Mouse (Mus musculus): Measurements from ENCODE around the gene Slc17a2.
"Not testable (repeated sequence)": the region's sequence is repeated elsewhere in the genome, so short reads cannot be mapped to it uniquely, and the experiment has no call there.

Gene Slc17a2

DNA sequence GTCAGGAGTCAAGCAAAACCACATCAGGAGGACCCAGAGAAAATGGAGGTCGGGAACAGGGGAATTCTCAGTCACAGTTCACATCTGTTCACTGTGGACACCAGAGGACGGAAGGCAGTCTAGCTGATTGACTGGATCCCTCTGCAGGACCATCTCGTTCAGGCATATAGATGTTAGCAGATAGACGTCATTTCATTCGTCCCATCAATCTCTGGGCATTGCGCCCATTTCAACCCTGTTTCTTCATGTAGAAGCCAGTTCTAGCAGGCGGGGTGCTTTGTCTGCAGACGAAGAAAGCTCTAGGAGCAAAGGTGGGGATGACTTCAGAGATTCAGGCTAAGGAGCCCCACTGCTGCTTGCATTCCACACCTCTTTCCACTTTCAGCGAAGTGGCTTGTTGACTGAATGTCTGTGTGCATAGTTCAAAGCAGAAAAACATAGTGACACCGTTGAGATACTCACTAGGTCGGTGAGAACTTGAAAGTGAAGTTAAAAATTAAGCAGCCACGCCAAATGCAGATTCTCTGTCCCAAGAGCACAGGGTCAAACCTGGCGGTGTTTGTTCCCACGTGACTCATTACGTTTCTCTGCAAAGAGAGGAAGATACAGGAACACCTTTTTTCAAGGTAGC, at the start of gene Slc17a2:
Gene Slc17a2 (plus strand): TSS at position 572 of the 631 bp plus-strand sequence.
- DNase-seq (ENCODE audit: extremely low read depth, low read depth): no peak

DNA sequence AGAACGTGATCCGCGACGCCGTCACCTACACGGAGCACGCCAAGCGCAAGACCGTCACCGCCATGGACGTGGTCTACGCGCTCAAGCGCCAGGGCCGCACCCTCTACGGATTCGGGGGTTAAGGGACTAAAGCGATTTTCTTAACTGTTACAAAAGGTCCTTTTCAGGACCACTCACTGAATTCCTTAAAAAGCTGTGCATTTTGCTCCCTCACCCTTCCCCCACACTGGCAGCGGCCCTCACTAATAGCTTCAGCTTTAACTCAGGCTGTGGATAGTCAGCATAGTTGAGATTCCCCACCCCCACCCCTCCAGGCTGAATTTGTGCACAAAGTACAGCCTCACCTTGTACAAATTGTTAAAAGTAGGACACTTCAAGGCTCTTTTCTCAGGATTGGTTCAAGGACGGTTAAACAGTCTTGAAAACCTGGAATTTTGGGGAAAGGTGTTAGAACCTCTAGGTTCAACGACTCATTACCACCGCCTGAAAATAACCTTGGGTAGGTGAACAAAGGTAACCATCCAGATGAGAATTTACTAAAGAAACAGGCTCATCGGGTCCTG, 49.5 kb upstream of the Slc17a2 start:
- peak; percentile 85 for DNase-seq (ENCODE audit: extremely low read depth, low read depth)

DNA sequence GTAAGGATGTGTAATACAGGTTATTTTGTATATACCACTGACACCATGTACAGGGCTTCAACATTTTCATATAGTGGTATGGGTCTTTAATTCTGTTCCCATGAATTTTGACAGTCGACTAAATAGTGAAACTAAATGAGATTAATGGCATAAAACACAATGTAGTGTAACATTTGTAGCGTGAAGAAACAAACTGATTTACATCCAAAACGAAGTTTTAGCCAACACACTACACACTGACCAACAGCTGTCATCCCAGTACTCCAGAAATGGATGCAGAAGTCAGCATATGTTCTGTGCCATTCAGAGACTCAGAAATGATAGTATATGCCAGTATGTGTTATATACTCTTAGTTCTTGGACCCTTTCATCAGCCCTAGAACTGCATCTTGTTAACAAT, 48.9 kb upstream of the Slc17a2 start:
- DNase-seq (ENCODE audit: extremely low read depth, low read depth): no peak

- no peak for DNase-seq (ENCODE audit: extremely low read depth, low read depth)
These were observed 47.5 kb upstream of the Slc17a2 start for GRCm38 (mm10) chr13:23759251-23759771.

GRCm38 (mm10) chr13:23759916-23760239, 46.9 kb upstream of the Slc17a2 start:
- no peak for DNase-seq (ENCODE audit: extremely low read depth, low read depth)

- peak; percentile 76 for DNase-seq (ENCODE audit: extremely low read depth, low read depth)
These were observed 46.4 kb upstream of the Slc17a2 start for GRCm38 (mm10) chr13:23760240-23760971.

DNA sequence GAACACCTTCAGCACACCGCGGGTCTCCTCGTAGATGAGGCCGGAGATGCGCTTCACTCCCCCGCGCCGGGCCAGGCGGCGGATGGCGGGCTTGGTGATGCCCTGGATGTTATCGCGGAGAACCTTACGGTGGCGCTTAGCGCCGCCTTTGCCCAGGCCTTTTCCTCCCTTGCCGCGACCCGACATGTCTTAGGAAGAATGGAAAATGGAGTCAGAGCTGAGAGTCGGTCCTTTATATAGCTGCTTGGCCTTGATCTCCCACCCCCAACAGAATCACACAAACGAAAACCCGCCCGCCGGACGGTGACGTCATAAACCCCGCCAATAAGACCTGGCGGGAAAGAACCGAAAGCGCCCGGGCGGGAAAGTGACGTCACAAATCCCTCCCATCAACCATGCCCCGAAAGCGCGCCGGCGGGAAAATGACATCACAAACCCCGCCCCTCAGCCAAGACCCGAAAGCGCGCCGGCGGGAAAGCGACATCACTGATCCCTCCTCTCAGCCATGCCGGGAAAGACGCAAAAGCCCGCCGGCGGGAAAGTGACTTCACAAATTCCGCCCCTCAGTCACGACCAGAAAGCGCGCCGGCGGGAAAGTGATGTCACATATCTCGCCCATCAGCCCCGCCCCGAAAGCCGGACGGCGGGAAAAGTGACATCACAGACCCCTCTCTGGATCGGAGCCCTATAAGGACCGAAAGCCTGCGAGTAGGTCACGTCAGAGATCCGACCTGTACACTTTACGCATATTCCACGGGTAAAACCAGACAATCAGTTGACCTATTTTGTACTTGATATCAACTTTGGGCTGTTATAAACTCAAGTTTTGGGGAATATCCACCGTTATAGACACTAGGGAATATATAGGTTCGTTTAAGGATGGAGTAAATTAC, 45.6 kb upstream of the Slc17a2 start, which contains the start of gene Hist1h4a:
Gene Hist1h4a (minus strand): TSS at position 259 of the 893 bp plus-strand sequence.
- peak; percentile 90 for DNase-seq (ENCODE audit: extremely low read depth, low read depth)

- peak; percentile 97 for DNase-seq (ENCODE audit: extremely low read depth, low read depth)
These were observed 44.6 kb upstream of the Slc17a2 start, which contains the start of gene Hist1h3a for GRCm38 (mm10) chr13:23761871-23762821. Gene Hist1h3a, minus strand, starts transcription at chr13:23762386.

DNA sequence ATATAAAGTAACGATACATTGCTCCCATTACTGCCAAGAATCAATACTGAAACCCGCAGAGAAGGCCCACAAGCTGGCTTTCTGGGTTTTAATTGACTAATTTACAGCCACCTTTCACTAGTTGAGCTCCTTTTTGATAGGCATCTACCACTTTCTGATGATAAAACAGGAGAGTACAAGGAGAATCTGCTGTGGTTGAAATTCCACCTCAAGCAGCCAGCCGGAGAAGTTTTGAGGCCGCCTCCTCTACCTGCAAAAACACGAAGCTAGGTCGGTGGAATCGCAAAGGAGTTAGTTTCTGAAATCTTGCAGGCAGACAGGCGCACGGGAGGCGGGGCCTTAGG, 43.6 kb upstream of the Slc17a2 start:
- DNase-seq (ENCODE audit: extremely low read depth, low read depth): no peak

DNA sequence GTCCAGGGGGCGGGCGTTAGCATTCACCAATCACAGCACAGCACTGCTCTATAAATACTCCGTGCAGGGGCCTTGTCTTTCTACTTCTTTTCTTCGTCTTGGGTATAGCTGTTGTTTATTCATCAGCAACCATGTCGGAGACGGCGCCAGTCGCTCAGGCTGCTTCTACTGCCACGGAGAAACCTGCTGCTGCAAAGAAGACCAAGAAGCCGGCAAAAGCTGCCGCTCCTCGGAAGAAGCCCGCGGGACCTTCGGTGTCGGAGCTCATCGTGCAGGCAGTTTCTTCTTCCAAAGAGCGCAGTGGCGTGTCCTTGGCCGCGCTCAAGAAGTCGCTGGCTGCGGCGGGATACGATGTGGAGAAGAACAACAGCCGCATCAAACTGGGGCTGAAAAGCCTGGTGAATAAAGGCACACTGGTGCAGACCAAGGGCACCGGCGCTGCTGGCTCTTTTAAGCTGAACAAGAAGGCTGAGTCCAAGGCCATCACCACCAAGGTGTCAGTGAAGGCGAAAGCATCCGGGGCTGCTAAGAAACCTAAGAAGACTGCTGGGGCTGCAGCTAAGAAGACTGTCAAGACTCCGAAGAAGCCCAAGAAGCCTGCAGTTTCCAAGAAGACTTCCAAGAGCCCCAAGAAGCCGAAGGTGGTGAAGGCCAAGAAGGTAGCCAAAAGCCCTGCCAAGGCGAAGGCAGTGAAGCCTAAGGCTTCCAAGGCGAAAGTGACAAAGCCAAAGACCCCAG, 43.0 kb upstream of the Slc17a2 start, which contains the start of gene Hist1h1a:
Gene Hist1h1a (plus strand): TSS at position 81 of the 738 bp plus-strand sequence.
- peak; percentile 87 for DNase-seq (ENCODE audit: extremely low read depth, low read depth)

DNA sequence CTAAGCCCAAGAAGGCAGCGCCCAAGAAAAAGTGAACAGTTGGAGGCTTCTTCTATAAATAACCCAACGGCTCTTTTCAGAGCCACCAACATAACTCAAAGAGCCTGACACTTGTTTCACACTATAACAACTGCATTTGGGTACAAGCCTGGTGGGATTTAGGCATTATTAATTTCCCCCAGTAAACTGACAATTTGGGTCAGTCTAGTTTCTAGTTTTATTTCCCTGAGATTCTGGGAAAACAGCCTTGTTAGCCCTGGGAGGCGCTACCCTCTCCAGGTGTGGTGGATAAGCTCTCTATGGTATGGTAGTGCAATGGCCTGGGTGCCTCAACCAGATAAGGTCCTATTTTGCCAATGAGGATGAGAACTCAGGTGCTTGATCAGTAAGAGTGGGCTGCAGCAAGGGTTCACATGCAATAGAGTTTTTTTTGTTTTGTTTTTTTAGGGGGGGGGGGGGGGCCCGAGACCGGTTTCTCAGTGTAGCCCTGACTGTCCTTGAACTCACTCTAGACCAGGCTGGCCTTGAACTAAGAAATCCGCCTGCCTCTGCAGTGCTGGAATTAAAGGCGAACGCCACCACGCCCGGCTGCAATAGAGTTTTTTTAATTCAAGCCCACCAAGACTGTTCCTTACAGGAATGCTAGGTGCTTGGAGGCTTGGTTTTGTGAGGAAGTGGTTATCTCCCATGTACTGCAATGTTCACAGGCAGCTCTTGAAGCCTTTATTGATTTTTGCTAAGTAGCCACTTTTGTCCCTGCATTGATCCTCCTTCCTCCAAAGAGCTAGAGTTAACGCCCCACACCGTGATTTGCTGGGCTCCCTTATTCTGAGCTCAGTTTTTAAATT, 42.2 kb upstream of the Slc17a2 start:
- DNase-seq (ENCODE audit: extremely low read depth, low read depth): no peak

DNA sequence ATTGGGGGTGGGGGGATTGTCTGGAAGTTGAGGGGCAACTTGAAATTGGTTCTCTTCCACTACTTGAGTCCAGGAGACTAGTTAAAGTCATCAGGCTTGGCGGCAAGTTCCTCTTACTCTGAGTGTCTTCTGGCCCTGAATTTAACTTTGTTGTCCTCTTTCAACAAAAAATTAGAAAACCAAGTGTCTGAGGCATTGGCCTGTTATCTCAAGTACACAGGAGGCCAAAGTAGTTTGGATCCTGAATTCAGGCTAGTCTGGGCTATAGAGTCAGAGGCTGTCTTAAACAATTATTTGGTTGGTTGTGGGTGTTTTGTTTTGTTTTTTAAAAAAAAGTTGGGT, 41.6 kb upstream of the Slc17a2 start:
- peak; percentile 80 for DNase-seq (ENCODE audit: extremely low read depth, low read depth)

DNA sequence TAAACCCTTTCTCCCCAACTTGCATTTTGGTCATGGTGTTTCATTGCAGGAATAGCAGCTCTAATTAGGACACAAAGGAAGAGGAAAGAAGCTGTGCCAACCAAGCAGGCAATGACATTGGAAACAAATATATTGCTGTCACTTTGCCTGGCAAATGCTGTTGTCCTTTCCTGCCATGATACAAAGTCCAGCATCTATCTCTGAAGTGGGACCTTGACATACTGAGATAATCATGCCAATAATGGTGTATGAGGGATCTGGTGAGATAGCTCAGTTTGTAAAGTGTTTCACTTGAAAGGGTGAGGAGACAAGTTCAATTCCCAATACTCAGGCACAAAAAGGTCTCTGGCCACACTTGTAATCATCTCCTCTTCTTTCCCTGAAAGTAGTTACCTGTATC, 40.0 kb upstream of the Slc17a2 start:
- DNase-seq (ENCODE audit: extremely low read depth, low read depth): no peak

DNA sequence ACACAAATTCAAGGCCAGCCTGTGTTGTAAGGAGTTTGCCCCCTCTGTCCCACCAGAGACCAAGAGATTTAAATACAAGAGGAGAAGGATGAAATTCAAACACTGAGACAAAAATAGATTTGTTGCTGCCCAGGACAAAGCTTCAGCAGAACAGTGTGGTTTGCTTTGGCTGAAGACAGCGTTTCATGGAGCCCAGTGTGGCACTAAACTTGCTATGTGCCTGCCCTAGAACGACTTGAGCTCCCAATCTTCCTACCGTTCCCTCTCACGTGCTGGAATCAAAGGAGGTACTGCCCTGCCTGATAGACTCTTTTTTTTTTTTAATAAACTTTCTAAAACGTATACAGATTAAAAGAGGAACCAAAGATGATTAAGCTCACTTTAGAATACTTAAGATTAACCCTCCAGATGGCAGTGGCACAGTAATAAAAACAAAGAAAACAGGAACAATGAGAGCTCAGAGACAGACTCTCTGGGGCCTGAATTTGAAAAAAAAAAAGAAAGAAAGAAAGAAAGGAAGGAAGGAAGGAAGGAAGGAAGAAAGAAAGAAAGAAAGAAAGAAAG, 37.9 kb upstream of the Slc17a2 start:
- peak; percentile 74 for DNase-seq (ENCODE audit: extremely low read depth, low read depth)

- DNase-seq (ENCODE audit: extremely low read depth, low read depth): not testable (repeated sequence)
These were observed 37.2 kb upstream of the Slc17a2 start, which contains the start of gene Trim38 for GRCm38 (mm10) chr13:23769613-23770012. Gene Trim38, plus strand, starts transcription at chr13:23769913.

DNA sequence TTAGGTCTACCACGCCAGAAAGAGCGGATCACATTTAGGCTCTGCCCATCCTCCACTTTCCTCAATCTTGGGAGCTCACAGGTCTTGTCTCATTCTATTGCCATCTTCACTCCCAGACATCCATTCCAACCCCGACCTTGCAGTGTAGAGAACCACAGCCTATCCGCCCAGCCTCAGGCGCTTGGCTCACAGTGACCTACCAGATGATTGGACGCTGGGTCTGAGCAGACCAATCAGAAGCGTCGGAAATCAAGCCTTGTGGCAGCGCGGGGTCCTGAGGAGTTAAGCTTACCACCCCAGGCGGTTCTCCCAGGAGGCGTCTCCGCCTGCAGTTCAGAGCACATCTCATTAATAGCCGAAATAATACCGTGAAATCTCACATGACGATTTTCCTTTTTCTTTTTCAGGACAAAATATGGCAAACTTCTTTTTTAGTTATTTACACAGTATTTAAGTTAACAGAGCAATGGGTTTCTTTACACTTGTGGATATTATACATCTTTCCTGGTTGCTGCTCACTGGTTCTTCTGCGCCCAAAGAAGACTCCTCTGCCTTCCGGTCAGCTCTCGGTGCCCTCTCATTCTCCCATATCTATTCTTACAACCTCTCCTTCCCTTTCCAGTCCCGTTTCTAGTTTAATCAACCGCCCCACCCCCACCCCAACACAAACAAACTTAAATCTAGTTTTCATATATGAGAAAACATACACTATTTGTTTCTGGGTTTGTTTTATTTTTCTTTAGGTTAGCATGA, 34.1 kb upstream of the Slc17a2 start:
- DNase-seq (ENCODE audit: extremely low read depth, low read depth): peak; percentile 68

GRCm38 (mm10) chr13:23778339-23778738, 28.5 kb upstream of the Slc17a2 start:
- no peak for DNase-seq (ENCODE audit: extremely low read depth, low read depth)

DNA sequence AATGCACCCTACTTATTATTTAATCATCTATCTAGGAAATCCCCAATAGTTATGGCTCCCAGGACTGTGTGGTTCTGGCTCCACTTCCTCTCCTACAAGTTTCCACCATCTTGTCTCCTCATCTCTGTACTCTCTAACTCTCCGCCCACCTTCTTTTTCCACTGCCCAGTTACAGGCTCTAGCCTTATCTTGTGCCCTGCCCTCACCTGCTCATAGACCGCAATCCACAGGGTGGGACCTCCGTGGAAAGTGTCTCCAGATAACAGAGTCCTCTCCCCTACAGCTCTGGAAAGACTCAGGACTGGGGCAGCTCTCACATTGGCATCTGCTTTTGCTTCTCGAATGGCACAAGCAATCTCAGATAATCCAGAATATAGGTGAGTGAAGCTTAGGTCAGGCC, 27.8 kb upstream of the Slc17a2 start:
- DNase-seq (ENCODE audit: extremely low read depth, low read depth): no peak
